Mouse (Mus musculus) embryonic facial prominence, embryonic 11.5 days (tissue): ENCODE results near the gene Coro2b. TPM values are rescaled to one million over a fixed set of nuclear protein-coding genes. Genes with fewer than 3 reads are reported as not detected.

Source experiments
- ATAC-seq: fragments of 200-750 bp; cut with Nextera tagmentation; replicated peaks from 2 replicates; pipeline ENCODE4 v1.8.0; 2017; ENCODE audit warnings: low read depth; ENCODE audit not compliant: insufficient number of reproducible peaks, low FRiP score, low TSS enrichment
- DNase-seq: peaks from one replicate; pipeline ENCODE4 v3.0.0-alpha.2; 2015; ENCODE audit warnings: low spot score
- H3K27ac ChIP-seq: fragments of 300-500 bp; sonication (generic); replicated peaks from 2 replicates; pipeline ENCODE4 v1.5.1; 2014; ENCODE audit warnings: mild to moderate bottlenecking, low read depth, low read length, control low read depth
- H3K27me3 ChIP-seq: fragments of 300-500 bp; sonication (generic); 2 replicates; pipeline ENCODE4 v1.6.1; 2014; ENCODE audit warnings: mild to moderate bottlenecking, low read length, moderate library complexity, mixed read lengths; ENCODE audit not compliant: control insufficient read depth, insufficient read depth
- H3K36me3 ChIP-seq: fragments of 300-500 bp; sonication (generic); replicated peaks from 2 replicates; pipeline ENCODE4 v1.6.1; 2014; ENCODE audit warnings: low read depth, mild to moderate bottlenecking, low read length, moderate library complexity, mixed read lengths; ENCODE audit not compliant: control insufficient read depth, insufficient read depth
- H3K4me1 ChIP-seq: fragments of 300-500 bp; sonication (generic); 2 replicates; pipeline ENCODE4 v1.6.1; 2014; ENCODE audit warnings: low read length, mixed read lengths; ENCODE audit not compliant: control insufficient read depth, insufficient read depth
- H3K4me2 ChIP-seq: fragments of 300-500 bp; sonication (generic); 2 replicates; pipeline ENCODE4 v1.6.1; 2014; ENCODE audit warnings: low read depth, mild to moderate bottlenecking, control low read depth, low read length, moderate library complexity
- H3K4me3 ChIP-seq: fragments of 300-500 bp; sonication (generic); 2 replicates; pipeline ENCODE4 v1.5.1; 2014; ENCODE audit warnings: low read depth, low read length, control low read depth
- H3K9ac ChIP-seq: fragments of 300-500 bp; sonication (generic); replicated peaks from 2 replicates; pipeline ENCODE4 v1.6.1; 2014; ENCODE audit warnings: mild to moderate bottlenecking, control low read depth, low read length
- H3K9me3 ChIP-seq: fragments of 300-500 bp; sonication (generic); replicated peaks from 2 replicates; pipeline ENCODE4 v1.6.1; 2016; ENCODE audit warnings: mild to moderate bottlenecking, low read length, inconsistent platforms, mixed read lengths; ENCODE audit not compliant: control insufficient read depth
- WGBS: fragments of 180-500 bp; shearing (Covaris S2); extraction: QIAGEN DNeasy Blood & Tissue Kit; methylation state at CpG from one replicate; pipeline ENCODE4 v1.1.7; 2014; 5-methylcytosine and 5-hydroxymethylcytosine counted together
- polyA plus RNA-seq: library from polyadenylated mRNA; unstranded; fragments of >200 nt; fragmentation: Nextera tagmentation; extraction: Ambion mirVana; gene quantifications from 2 replicates; pipeline ENCODE4 v1.2.1, GENCODE M21; 2014

The Coro2b gene
- polyA plus RNA-seq, 1 experiment from 2014 or later: 6.5 TPM

- Histone ChIP-seq H3K4me2 (no peak overlapping the region), H3K4me1 (no peaks in the 10 kb centered on the region), H3K36me3 (no peaks in the 10 kb centered on the region), H3K27ac (no peak overlapping the region), H3K27me3 (no peaks in the 10 kb centered on the region), H3K9me3 (no peaks in the 10 kb centered on the region), H3K9ac (no peak overlapping the region), H3K4me3 (no peak overlapping the region)
- DNase-seq (no peak), ATAC-seq (no peak)
- WGBS: 69% methylated on average over 3 of the region's 3 CpGs
Measured at GRCm38 (mm10) chr9:62547476-62547875, 10.6 kb upstream of the Coro2b start.

- 71% methylated on average over 10 of the region's 10 CpGs for WGBS
- Histone ChIP-seq H3K4me1 (no peaks in the 10 kb centered on the region), H3K9ac (no peak overlapping the region), H3K9me3 (no peaks in the 10 kb centered on the region), H3K27me3 (no peaks in the 10 kb centered on the region), H3K36me3 (no peaks in the 10 kb centered on the region), H3K4me3 (no peak overlapping the region), H3K4me2 (no peak overlapping the region), H3K27ac (no peak overlapping the region)
- ATAC-seq: no peak
- DNase-seq: no peak
Measured at GRCm38 (mm10) chr9:62544856-62545255, 8.0 kb upstream of the Coro2b start.

GRCm38 (mm10) chr9:62543878-62544277 is 7.0 kb upstream of the Coro2b start:
- H3K36me3 ChIP-seq: no peaks in the 10 kb centered on the region
- H3K9ac ChIP-seq: no peak overlapping the region
- H3K27me3 ChIP-seq: no peaks in the 10 kb centered on the region
- H3K4me2 ChIP-seq: no peak overlapping the region
- no peaks in the 10 kb centered on the region for H3K4me1 ChIP-seq
- H3K9me3 ChIP-seq: no peaks in the 10 kb centered on the region
- DNase-seq (no peak), ATAC-seq (no peak)
- no peak overlapping the region for H3K27ac ChIP-seq
- 87% methylated on average over 4 of the region's 4 CpGs for WGBS
- no peak overlapping the region for H3K4me3 ChIP-seq

- no peak overlapping the region for H3K27ac ChIP-seq
- H3K27me3 ChIP-seq: no peaks in the 10 kb centered on the region
- no peak for DNase-seq
- H3K36me3 ChIP-seq: no peaks in the 10 kb centered on the region
- H3K4me2 ChIP-seq: no peak overlapping the region
- H3K9me3 ChIP-seq: no peaks in the 10 kb centered on the region
- no peaks in the 10 kb centered on the region for H3K4me1 ChIP-seq
- 0 out of 2 replicates have a peak, but pooled peaks have one; percentile 9 for ATAC-seq
- no peak overlapping the region for H3K9ac ChIP-seq
- no peak overlapping the region for H3K4me3 ChIP-seq
- 65% methylated on average over 10 of the region's 10 CpGs for WGBS
Measured at GRCm38 (mm10) chr9:62541606-62542005, 4.8 kb upstream of the Coro2b start.

- no peak overlapping the region for H3K9ac ChIP-seq
- H3K27me3 ChIP-seq: no peaks in the 10 kb centered on the region
- no peak overlapping the region for H3K4me3 ChIP-seq
- H3K27ac ChIP-seq: no peak overlapping the region
- ATAC-seq (peak; percentile 1; the same call in 1 of the 2 replicates), DNase-seq (no peak)
- no peaks in the 10 kb centered on the region for H3K4me1 ChIP-seq
- H3K36me3 ChIP-seq: no peaks in the 10 kb centered on the region
- 47% methylated on average over 8 of the region's 8 CpGs for WGBS
- H3K4me2 ChIP-seq: no peak overlapping the region
- no peaks in the 10 kb centered on the region for H3K9me3 ChIP-seq
Measured at GRCm38 (mm10) chr9:62541182-62541581, 4.3 kb upstream of the Coro2b start.

- no peaks in the 10 kb centered on the region for H3K9me3 ChIP-seq
- no peaks in the 10 kb centered on the region for H3K36me3 ChIP-seq
- no peak overlapping the region for H3K4me2 ChIP-seq
- no peak overlapping the region for H3K4me3 ChIP-seq
- no peak for DNase-seq
- no peak for ATAC-seq
- no peaks in the 10 kb centered on the region for H3K27me3 ChIP-seq
- no peaks in the 10 kb centered on the region for H3K4me1 ChIP-seq
- no peak overlapping the region for H3K9ac ChIP-seq
- 38% methylated on average over 10 of the region's 10 CpGs for WGBS
- no peak overlapping the region for H3K27ac ChIP-seq
Measured at GRCm38 (mm10) chr9:62540736-62541135, 3.9 kb upstream of the Coro2b start.

- ATAC-seq: no peak
- 83% methylated on average over 9 of the region's 9 CpGs for WGBS
- Histone ChIP-seq H3K9ac (no peak overlapping the region), H3K36me3 (no peaks in the 10 kb centered on the region), H3K4me2 (no peak overlapping the region), H3K27me3 (no peaks in the 10 kb centered on the region), H3K4me1 (no peaks in the 10 kb centered on the region), H3K4me3 (no peak overlapping the region), H3K27ac (no peak overlapping the region), H3K9me3 (no peaks in the 10 kb centered on the region)
- DNase-seq: no peak
Measured at GRCm38 (mm10) chr9:62540166-62540565, 3.3 kb upstream of the Coro2b start.

GRCm38 (mm10) chr9:62539251-62539711 is 2.4 kb upstream of the Coro2b start:
- no peak for ATAC-seq
- no peak overlapping the region for H3K4me2 ChIP-seq
- no peaks in the 10 kb centered on the region for H3K27me3 ChIP-seq
- no peaks in the 10 kb centered on the region for H3K9me3 ChIP-seq
- no peaks in the 10 kb centered on the region for H3K36me3 ChIP-seq
- DNase-seq: no peak
- WGBS: 82% methylated on average over 9 of the region's 9 CpGs
- H3K4me3 ChIP-seq: no peak overlapping the region
- H3K4me1 ChIP-seq: no peaks in the 10 kb centered on the region
- no peak overlapping the region for H3K9ac ChIP-seq
- H3K27ac ChIP-seq: no peak overlapping the region
